Mouse (Mus musculus): ENCODE results near the gene Xylb.

GRCm38 (mm10) chr9:119371251-119371650 is 14.1 kb downstream of the Xylb start:
- TF ChIP-seq CTCF (IDR thresholded peaks at IDR 0.05; ENCODE audit: low read depth) (no peak), EP300 (IDR thresholded peaks at IDR 0.05; ENCODE audit: low read depth) (no peak)

Measured in heart, postnatal 0 days (tissue).